Mouse (Mus musculus) ES-E14 (cell line): ENCODE results near the gene Syf2.

ENCODE experiments used
- ZC3H11A ChIP-seq: IDR thresholded peaks from 2 replicates; pipeline ENCODE4 v1.6.1; 2012; ENCODE audit warnings: low read depth, mild to moderate bottlenecking, inconsistent platforms, low read length, borderline replicate concordance
- ZNF384 ChIP-seq: IDR thresholded peaks from 2 replicates; pipeline ENCODE4 v1.6.1; 2012; ENCODE audit warnings: low read depth, low read length, inconsistent platforms

GRCm38 (mm10) chr4:134955845-134956244 lies 25.1 kb downstream of the Syf2 start:
- TF ChIP-seq ZC3H11A (no peak), ZNF384 (no peak)
